Mouse (Mus musculus): ENCODE data around the gene Acp1. TPM values are rescaled to one million over a fixed set of nuclear protein-coding genes. Genes with fewer than 3 reads are reported as not detected.

Gene Acp1
- 107 and 116 TPM in 2 replicates for polyA plus RNA-seq (2016; fragmentation: Nextera tagmentation; extraction: Ambion mirVana)

GRCm38 (mm10) chr12:30911261-30912047, at the start of gene Acp1, which contains the start of gene Sh3yl1:
Gene Acp1, minus strand, starts transcription at chr12:30911589.
Gene Sh3yl1, plus strand, starts transcription at chr12:30911668.
- peaks cover 8% of the 10 kb centered on the region for H3K4me1 ChIP-seq (replicated peaks)
- H3K4me2 ChIP-seq: peak within 1 kb of the TSS; percentile 99
- H3K27ac ChIP-seq (ENCODE audit: poor library complexity, severe bottlenecking): peak within 1 kb of the TSS; percentile 15; the same call in 1 of the 2 replicates
- peak; percentile 97 for ATAC-seq (ENCODE audit: insufficient number of reproducible peaks, low FRiP score)
- peaks cover 4% of the 10 kb centered on the region; the same call in 1 of the 2 replicates for H3K36me3 ChIP-seq
- peak within 1 kb of the TSS; percentile 84 for H3K4me3 ChIP-seq
- WGBS: under 1% methylated on average over 52 of the region's 52 CpGs
- H3K27me3 ChIP-seq (replicated peaks): no peaks in the 10 kb centered on the region
- H3K9me3 ChIP-seq (replicated peaks): no peaks in the 10 kb centered on the region
- H3K9ac ChIP-seq: peak within 1 kb of the TSS; percentile 92

GRCm38 (mm10) chr12:30944197-30944596, 32.8 kb upstream of the Acp1 start:
- Histone ChIP-seq H3K27ac (ENCODE audit: poor library complexity, severe bottlenecking) (no peak overlapping the region), H3K9ac (no peak overlapping the region), H3K4me1 (replicated peaks) (no peaks in the 10 kb centered on the region), H3K4me3 (no peak overlapping the region), H3K9me3 (replicated peaks) (no peaks in the 10 kb centered on the region), H3K4me2 (no peak overlapping the region), H3K27me3 (replicated peaks) (no peaks in the 10 kb centered on the region), H3K36me3 (peaks cover 4% of the 10 kb centered on the region; the same call in 1 of the 2 replicates)
- ATAC-seq (ENCODE audit: insufficient number of reproducible peaks, low FRiP score): no peak
- whole genome bisulfite sequencing: 63% methylated on average over 3 of the region's 3 CpGs

GRCm38 (mm10) chr12:30943057-30943986, 31.9 kb upstream of the Acp1 start:
- Histone ChIP-seq H3K36me3 (peaks cover 4% of the 10 kb centered on the region; the same call in 1 of the 2 replicates), H3K4me1 (replicated peaks) (no peaks in the 10 kb centered on the region), H3K4me2 (no peak overlapping the region), H3K9me3 (replicated peaks) (no peaks in the 10 kb centered on the region), H3K4me3 (no peak overlapping the region), H3K27me3 (replicated peaks) (no peaks in the 10 kb centered on the region), H3K27ac (ENCODE audit: poor library complexity, severe bottlenecking) (no peak overlapping the region), H3K9ac (no peak overlapping the region)
- ATAC-seq (ENCODE audit: insufficient number of reproducible peaks, low FRiP score): no peak
- WGBS: 84% methylated on average over 14 of the region's 14 CpGs

- 73% methylated on average over 2 of the region's 2 CpGs for WGBS
- no peak for ATAC-seq (ENCODE audit: insufficient number of reproducible peaks, low FRiP score)
- no peaks in the 10 kb centered on the region for H3K9me3 ChIP-seq (replicated peaks)
Observed at GRCm38 (mm10) chr12:30936899-30937298, 25.5 kb upstream of the Acp1 start.

GRCm38 (mm10) chr12:30933299-30933698, 21.9 kb upstream of the Acp1 start:
- Histone ChIP-seq H3K4me2 (no peak overlapping the region), H3K36me3 (no peaks in the 10 kb centered on the region), H3K4me1 (replicated peaks) (no peaks in the 10 kb centered on the region), H3K9ac (no peak overlapping the region), H3K9me3 (replicated peaks) (no peaks in the 10 kb centered on the region), H3K27ac (ENCODE audit: poor library complexity, severe bottlenecking) (no peak overlapping the region), H3K27me3 (replicated peaks) (no peaks in the 10 kb centered on the region), H3K4me3 (no peak overlapping the region)
- WGBS: 75% methylated on average over 2 of the region's 2 CpGs
- ATAC-seq (ENCODE audit: insufficient number of reproducible peaks, low FRiP score): no peak

More at GRCm38 (mm10) chr12:30936899-30937298, 25.5 kb upstream of the Acp1 start:
- Histone ChIP-seq H3K9ac (no peak overlapping the region), H3K4me1 (replicated peaks) (no peaks in the 10 kb centered on the region), H3K4me2 (no peak overlapping the region), H3K27me3 (replicated peaks) (no peaks in the 10 kb centered on the region), H3K27ac (ENCODE audit: poor library complexity, severe bottlenecking) (no peak overlapping the region), H3K4me3 (no peak overlapping the region), H3K36me3 (no peaks in the 10 kb centered on the region; the same call in 1 of the 2 replicates)

GRCm38 (mm10) chr12:30928182-30928581, 16.8 kb upstream of the Acp1 start:
- Histone ChIP-seq H3K27me3 (replicated peaks) (no peaks in the 10 kb centered on the region), H3K36me3 (no peaks in the 10 kb centered on the region), H3K4me3 (no peak overlapping the region), H3K4me1 (replicated peaks) (no peaks in the 10 kb centered on the region), H3K9ac (no peak overlapping the region), H3K4me2 (no peak overlapping the region), H3K9me3 (replicated peaks) (no peaks in the 10 kb centered on the region), H3K27ac (ENCODE audit: poor library complexity, severe bottlenecking) (no peak overlapping the region)
- WGBS: 79% methylated on average over 6 of the region's 6 CpGs
- no peak for ATAC-seq (ENCODE audit: insufficient number of reproducible peaks, low FRiP score)

- Histone ChIP-seq H3K9ac (no peak overlapping the region), H3K27ac (ENCODE audit: poor library complexity, severe bottlenecking) (no peak overlapping the region), H3K4me1 (replicated peaks) (no peaks in the 10 kb centered on the region), H3K4me2 (no peak overlapping the region), H3K36me3 (0 out of 2 replicates have a peak, but pooled peaks cover 2% of the 10 kb centered on the region), H3K4me3 (no peak overlapping the region), H3K9me3 (replicated peaks) (no peaks in the 10 kb centered on the region), H3K27me3 (replicated peaks) (no peaks in the 10 kb centered on the region)
- 67% methylated on average over 3 of the region's 3 CpGs for WGBS
- ATAC-seq (ENCODE audit: insufficient number of reproducible peaks, low FRiP score): no peak
Observed at GRCm38 (mm10) chr12:30922401-30922800, 11.0 kb upstream of the Acp1 start.

GRCm38 (mm10) chr12:30912840-30913239, 1.5 kb upstream of the Acp1 start:
- 65% methylated on average over 3 of the region's 3 CpGs for WGBS
- no peaks in the 10 kb centered on the region for H3K9me3 ChIP-seq (replicated peaks)
- no peak for ATAC-seq (ENCODE audit: insufficient number of reproducible peaks, low FRiP score)
- H3K27ac ChIP-seq (ENCODE audit: poor library complexity, severe bottlenecking): no peak overlapping the region
- peaks cover 7% of the 10 kb centered on the region for H3K4me1 ChIP-seq (replicated peaks)
- peaks cover 4% of the 10 kb centered on the region; the same call in 1 of the 2 replicates for H3K36me3 ChIP-seq
- H3K4me2 ChIP-seq: peak overlapping the region; percentile 99
- peak overlapping the region; percentile 12; the same call in 1 of the 2 replicates for H3K4me3 ChIP-seq
- no peaks in the 10 kb centered on the region for H3K27me3 ChIP-seq (replicated peaks)
- no peak overlapping the region for H3K9ac ChIP-seq

GRCm38 (mm10) chr12:30912048-30912381, 626 bp upstream of the Acp1 start:
- peaks cover 4% of the 10 kb centered on the region; the same call in 1 of the 2 replicates for H3K36me3 ChIP-seq
- peak; percentile 65 for ATAC-seq (ENCODE audit: insufficient number of reproducible peaks, low FRiP score)
- peak overlapping the region; percentile 15; the same call in 1 of the 2 replicates for H3K27ac ChIP-seq (ENCODE audit: poor library complexity, severe bottlenecking)
- peak overlapping the region; percentile 92 for H3K9ac ChIP-seq
- H3K9me3 ChIP-seq (replicated peaks): no peaks in the 10 kb centered on the region
- peak overlapping the region; percentile 84 for H3K4me3 ChIP-seq
- peaks cover 7% of the 10 kb centered on the region for H3K4me1 ChIP-seq (replicated peaks)
- peak overlapping the region; percentile 99 for H3K4me2 ChIP-seq
- under 1% methylated on average over 19 of the region's 19 CpGs for WGBS
- no peaks in the 10 kb centered on the region for H3K27me3 ChIP-seq (replicated peaks)

- ATAC-seq (ENCODE audit: insufficient number of reproducible peaks, low FRiP score): no peak
- Histone ChIP-seq H3K9ac (peak overlapping the region; percentile 92), H3K36me3 (peaks cover 4% of the 10 kb centered on the region; the same call in 1 of the 2 replicates), H3K4me3 (peak overlapping the region; percentile 84), H3K4me2 (peak overlapping the region; percentile 99), H3K27me3 (replicated peaks) (no peaks in the 10 kb centered on the region), H3K4me1 (replicated peaks) (peaks cover 11% of the 10 kb centered on the region), H3K27ac (ENCODE audit: poor library complexity, severe bottlenecking) (no peak overlapping the region), H3K9me3 (replicated peaks) (no peaks in the 10 kb centered on the region)
- 17% methylated on average over 8 of the region's 8 CpGs for WGBS
Observed at GRCm38 (mm10) chr12:30910860-30911259, 529 bp downstream of the Acp1 start.

GRCm38 (mm10) chr12:30909881-30910280, 1.5 kb downstream of the Acp1 start:
- peaks cover 11% of the 10 kb centered on the region for H3K4me1 ChIP-seq (replicated peaks)
- WGBS: 82% methylated on average over 2 of the region's 2 CpGs
- no peaks in the 10 kb centered on the region for H3K9me3 ChIP-seq (replicated peaks)
- no peak overlapping the region for H3K4me2 ChIP-seq
- H3K27ac ChIP-seq (ENCODE audit: poor library complexity, severe bottlenecking): no peak overlapping the region
- no peak overlapping the region for H3K9ac ChIP-seq
- ATAC-seq (ENCODE audit: insufficient number of reproducible peaks, low FRiP score): no peak
- H3K27me3 ChIP-seq (replicated peaks): no peaks in the 10 kb centered on the region
- H3K4me3 ChIP-seq: no peak overlapping the region
- peaks cover 7% of the 10 kb centered on the region; the same call in 1 of the 2 replicates for H3K36me3 ChIP-seq
